Mouse (Mus musculus) liver, embryonic 12.5 days (tissue): ENCODE data around the gene Csrnp1. TPM values are rescaled to one million over a fixed set of nuclear protein-coding genes. Genes with fewer than 3 reads are reported as not detected.
A peak's percentile ranks its signal among the peaks of the same experiment; 100 is the strongest.
"Not testable (repeated sequence)": the region's sequence is repeated elsewhere in the genome, so short reads cannot be mapped to it uniquely, and the experiment has no call there.

ENCODE experiments used
- ATAC-seq: fragments of 200-750 bp; cut with Nextera tagmentation; 2 replicates; pipeline ENCODE4 v1.8.0; 2017; ENCODE audit warnings: moderate number of reproducible peaks, mild to moderate bottlenecking, moderate library complexity
- H3K27ac ChIP-seq: fragments of 300-500 bp; sonication (generic); 2 replicates; pipeline ENCODE4 v1.5.1; 2016; ENCODE audit warnings: mild to moderate bottlenecking
- H3K27me3 ChIP-seq: fragments of 300-500 bp; sonication (generic); replicated peaks from 2 replicates; pipeline ENCODE4 v1.6.1; 2016; ENCODE audit warnings: mild to moderate bottlenecking, moderate library complexity
- H3K36me3 ChIP-seq: fragments of 300-500 bp; sonication (generic); 2 replicates; pipeline ENCODE4 v1.6.1; 2016; ENCODE audit warnings: mild to moderate bottlenecking, moderate library complexity
- H3K4me1 ChIP-seq: fragments of 300-500 bp; sonication (generic); 2 replicates; pipeline ENCODE4 v1.6.1; 2016
- H3K4me2 ChIP-seq: fragments of 300-500 bp; sonication (generic); 2 replicates; pipeline ENCODE4 v1.6.1; 2016; ENCODE audit warnings: mild to moderate bottlenecking, moderate library complexity
- H3K4me3 ChIP-seq: fragments of 300-500 bp; sonication (generic); 2 replicates; pipeline ENCODE4 v1.5.1; 2016; ENCODE audit warnings: mild to moderate bottlenecking, moderate library complexity
- H3K9ac ChIP-seq: fragments of 300-500 bp; sonication (generic); 2 replicates; pipeline ENCODE4 v1.6.1; 2016; ENCODE audit warnings: mild to moderate bottlenecking, moderate library complexity
- H3K9me3 ChIP-seq: fragments of 300-500 bp; sonication (generic); replicated peaks from 2 replicates; pipeline ENCODE4 v1.6.1; 2016; ENCODE audit warnings: mild to moderate bottlenecking, moderate library complexity
- WGBS: fragments of 180-500 bp; shearing (Covaris S2); methylation state at CpG from one replicate; pipeline ENCODE4 v1.1.7; 2016; ENCODE audit not compliant: insufficient replicate concordance; 5-methylcytosine and 5-hydroxymethylcytosine counted together
- polyA plus RNA-seq: library from polyadenylated mRNA; unstranded; fragments of >200 nt; fragmentation: Nextera tagmentation; extraction: Ambion mirVana; gene quantifications from 2 replicates; pipeline ENCODE4 v1.2.1, GENCODE M21; 2016

Gene Csrnp1
- polyA plus RNA-seq, 1 experiment from 2014 or later, result 1.5 TPM

DNA sequence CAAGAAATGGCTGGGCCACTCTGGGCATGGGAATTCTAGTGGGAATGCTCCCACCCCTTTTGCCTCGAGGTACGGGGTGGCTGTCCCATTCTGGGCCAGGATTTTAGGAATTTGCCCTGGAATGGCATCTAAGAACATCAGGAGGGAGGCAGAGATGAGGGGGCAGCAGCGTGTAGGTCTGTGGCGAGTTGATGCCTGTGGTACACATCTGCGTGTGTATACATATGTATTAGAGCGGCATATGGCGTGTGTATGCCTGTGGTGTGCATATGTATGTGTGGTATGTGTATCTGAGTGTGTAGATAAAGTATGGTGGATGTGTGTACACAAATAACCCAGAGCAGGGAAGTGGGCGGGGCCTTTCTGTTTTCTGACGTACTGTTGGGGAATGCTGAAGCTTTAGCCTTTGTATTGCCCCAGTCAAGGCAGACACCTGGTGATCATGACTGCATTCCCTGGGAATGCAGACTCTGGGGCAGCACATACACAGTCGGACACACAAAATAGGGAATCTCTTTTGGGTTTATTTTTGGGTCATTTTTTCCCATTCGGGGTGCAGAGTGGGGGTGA lies 28.9 kb upstream of the Csrnp1 start:
- no peaks in the 10 kb centered on the region for H3K36me3 ChIP-seq

DNA sequence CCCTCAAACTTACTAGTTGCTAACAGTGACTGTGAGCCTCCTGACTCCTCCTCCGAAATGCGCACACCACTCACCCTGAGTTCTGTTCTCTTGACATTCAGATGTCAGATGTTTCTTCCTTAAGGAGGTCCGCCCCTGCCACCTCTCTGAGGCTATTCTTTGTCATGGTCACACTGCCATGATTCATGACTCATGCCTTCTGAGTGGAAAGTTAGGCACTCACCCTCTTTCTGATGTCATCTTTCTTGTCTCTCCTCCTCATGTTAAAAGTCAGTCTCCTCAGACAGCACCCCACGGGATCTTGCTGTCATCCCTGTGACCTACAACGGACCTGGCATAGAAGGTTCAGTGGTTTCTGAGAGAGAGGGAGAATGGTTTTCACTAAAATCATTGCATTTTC lies 28.3 kb upstream of the Csrnp1 start:
- Histone ChIP-seq H3K27me3 (peaks cover 20% of the 10 kb centered on the region), H3K4me1 (peaks cover 18% of the 10 kb centered on the region), H3K4me3 (no peak overlapping the region), H3K27ac (no peak overlapping the region), H3K36me3 (no peaks in the 10 kb centered on the region), H3K9ac (no peak overlapping the region), H3K4me2 (no peak overlapping the region), H3K9me3 (peaks cover 4% of the 10 kb centered on the region; the same call in 1 of the 2 replicates)
- 75% methylated on average over 5 of the region's 5 CpGs for WGBS
- ATAC-seq, result no peak

More for the DNA sequence above, 28.9 kb upstream of the Csrnp1 start:
- Histone ChIP-seq H3K4me2 (no peak overlapping the region), H3K9ac (no peak overlapping the region), H3K27ac (no peak overlapping the region), H3K9me3 (no peaks in the 10 kb centered on the region), H3K4me3 (no peak overlapping the region), H3K4me1 (peaks cover 18% of the 10 kb centered on the region), H3K27me3 (peaks cover 20% of the 10 kb centered on the region)
- WGBS, result 65% methylated on average over 11 of the region's 11 CpGs
- ATAC-seq, result no peak

DNA sequence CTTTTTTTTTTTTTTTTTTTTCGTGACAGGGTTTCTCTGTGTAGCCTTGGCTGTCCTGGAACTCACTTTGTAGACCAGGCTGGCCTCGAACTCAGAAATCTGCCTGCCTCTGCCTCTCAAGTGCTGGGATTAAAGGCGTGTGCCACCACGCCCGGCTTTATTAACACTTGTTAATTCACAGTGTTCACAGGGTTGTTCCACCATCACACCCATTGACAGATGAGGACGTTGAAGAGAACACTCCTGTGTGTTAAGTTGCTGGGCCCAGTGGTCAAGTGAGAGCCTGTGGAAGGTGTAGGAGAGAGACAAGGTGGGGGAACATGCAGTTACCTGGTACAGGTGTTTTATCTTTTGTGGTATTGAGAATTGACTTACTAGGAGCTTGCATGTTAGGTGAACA lies 27.7 kb upstream of the Csrnp1 start:
- 67% methylated on average over 6 of the region's 6 CpGs for WGBS
- H3K27ac ChIP-seq, ATAC-seq, H3K4me2 ChIP-seq, H3K36me3 ChIP-seq, H3K9me3 ChIP-seq, H3K4me3 ChIP-seq, H3K9ac ChIP-seq: not testable (repeated sequence)
- Histone ChIP-seq H3K4me1 (peaks cover 18% of the 10 kb centered on the region), H3K27me3 (peaks cover 20% of the 10 kb centered on the region)

DNA sequence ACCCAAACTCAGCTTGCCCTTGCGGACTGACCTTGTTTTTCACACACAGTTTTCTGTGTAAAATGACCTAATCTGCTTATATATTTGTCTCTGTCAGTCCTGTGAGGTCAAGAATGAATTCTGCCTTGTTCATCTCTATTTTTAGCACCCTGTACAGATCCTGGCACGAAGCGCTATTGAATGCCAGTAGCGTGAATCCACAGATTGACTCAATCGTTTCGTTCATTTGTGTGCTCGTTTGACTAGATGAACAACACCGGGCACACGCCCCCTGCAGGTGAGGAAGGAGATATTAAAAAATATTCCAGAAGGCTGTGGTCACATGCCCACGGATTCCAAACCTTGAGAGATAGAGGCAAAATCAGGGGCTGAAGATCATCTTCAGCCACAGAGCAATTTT lies 27.1 kb upstream of the Csrnp1 start:
- Histone ChIP-seq H3K4me2 (peak overlapping the region; percentile 82), H3K4me3 (peak overlapping the region; percentile 47), H3K9ac (no peak overlapping the region), H3K27ac (peak overlapping the region; percentile 27; the same call in 1 of the 2 replicates), H3K36me3 (no peaks in the 10 kb centered on the region), H3K27me3 (peaks cover 20% of the 10 kb centered on the region), H3K9me3 (peaks cover 7% of the 10 kb centered on the region; the same call in 1 of the 2 replicates), H3K4me1 (peaks cover 18% of the 10 kb centered on the region)
- under 1% methylated on average over 10 of the region's 10 CpGs for WGBS
- ATAC-seq, result 0 out of 2 replicates have a peak, but pooled peaks have one; percentile 36

DNA sequence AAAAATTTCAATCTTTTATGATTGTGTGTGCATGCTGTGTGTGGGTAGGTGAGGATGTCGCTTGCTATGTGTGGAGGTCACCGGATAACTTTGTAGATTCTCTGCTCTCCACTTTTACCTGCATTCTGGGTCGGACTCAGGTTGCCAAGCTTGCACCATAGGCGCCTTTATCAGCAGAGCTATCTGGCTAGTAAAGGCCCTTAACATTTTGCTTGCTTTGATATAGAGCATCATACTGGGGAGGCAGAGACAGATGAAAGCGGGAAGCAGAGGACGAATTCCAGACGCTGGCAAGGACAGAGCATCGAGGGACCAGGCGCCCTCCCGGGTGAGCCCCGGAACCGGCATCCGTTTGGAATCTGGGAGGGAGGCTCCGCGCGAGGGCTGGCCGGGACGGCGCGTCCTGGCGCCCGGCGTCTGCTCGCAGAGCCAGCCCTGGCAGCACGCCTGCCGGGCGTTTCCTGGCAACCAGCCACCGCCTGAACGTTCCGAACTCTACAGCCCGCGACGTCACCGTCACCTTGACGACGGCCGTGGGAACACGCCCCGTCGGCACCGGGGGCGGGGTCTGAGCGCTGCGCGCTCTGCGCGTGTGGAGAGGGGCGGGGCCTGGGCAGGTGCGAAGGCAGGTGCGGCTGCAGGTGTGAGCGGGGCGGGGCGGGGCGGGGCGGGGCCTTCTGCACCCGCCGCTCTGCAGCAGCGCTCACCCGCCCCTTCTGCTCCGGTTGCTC lies 26.5 kb upstream of the Csrnp1 start:
- ATAC-seq, result peak; percentile 91
- Histone ChIP-seq H3K9ac (peak overlapping the region; percentile 45), H3K4me2 (peak overlapping the region; percentile 82), H3K36me3 (no peaks in the 10 kb centered on the region), H3K9me3 (peaks cover 7% of the 10 kb centered on the region; the same call in 1 of the 2 replicates), H3K4me1 (peaks cover 18% of the 10 kb centered on the region), H3K27ac (peak overlapping the region; percentile 27; the same call in 1 of the 2 replicates), H3K4me3 (peak overlapping the region; percentile 47), H3K27me3 (peaks cover 20% of the 10 kb centered on the region)
- 3% methylated on average over 50 of the region's 60 CpGs for WGBS

DNA sequence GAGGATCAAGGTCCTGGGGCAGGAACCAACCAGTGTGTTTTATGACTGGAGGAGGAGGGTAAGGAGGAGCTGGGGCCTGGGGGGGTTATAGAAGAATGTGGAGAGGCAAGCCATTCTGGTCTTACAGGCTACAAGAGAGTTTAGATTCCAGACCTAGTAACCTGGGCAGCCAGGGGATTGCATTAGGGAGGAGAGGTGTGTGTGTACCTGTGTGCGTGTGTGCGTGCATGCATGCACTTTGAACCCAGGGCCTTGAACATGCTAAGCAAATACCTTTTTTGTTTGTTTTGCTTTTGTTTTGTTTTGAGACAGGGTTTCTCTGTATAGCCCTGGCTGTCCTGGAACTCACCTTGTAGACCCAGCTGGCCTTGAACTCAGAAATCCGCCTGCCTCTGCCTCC lies 25.4 kb upstream of the Csrnp1 start:
- H3K9ac ChIP-seq, result no peak overlapping the region
- no peak overlapping the region for H3K4me2 ChIP-seq
- WGBS, result 76% methylated on average over 3 of the region's 3 CpGs
- H3K4me3 ChIP-seq, result no peak overlapping the region
- H3K27me3 ChIP-seq, result peaks cover 20% of the 10 kb centered on the region
- peaks cover 18% of the 10 kb centered on the region for H3K4me1 ChIP-seq
- ATAC-seq, result no peak
- H3K27ac ChIP-seq, result no peak overlapping the region
- H3K36me3 ChIP-seq, result no peaks in the 10 kb centered on the region
- H3K9me3 ChIP-seq, result peaks cover 7% of the 10 kb centered on the region; the same call in 1 of the 2 replicates

DNA sequence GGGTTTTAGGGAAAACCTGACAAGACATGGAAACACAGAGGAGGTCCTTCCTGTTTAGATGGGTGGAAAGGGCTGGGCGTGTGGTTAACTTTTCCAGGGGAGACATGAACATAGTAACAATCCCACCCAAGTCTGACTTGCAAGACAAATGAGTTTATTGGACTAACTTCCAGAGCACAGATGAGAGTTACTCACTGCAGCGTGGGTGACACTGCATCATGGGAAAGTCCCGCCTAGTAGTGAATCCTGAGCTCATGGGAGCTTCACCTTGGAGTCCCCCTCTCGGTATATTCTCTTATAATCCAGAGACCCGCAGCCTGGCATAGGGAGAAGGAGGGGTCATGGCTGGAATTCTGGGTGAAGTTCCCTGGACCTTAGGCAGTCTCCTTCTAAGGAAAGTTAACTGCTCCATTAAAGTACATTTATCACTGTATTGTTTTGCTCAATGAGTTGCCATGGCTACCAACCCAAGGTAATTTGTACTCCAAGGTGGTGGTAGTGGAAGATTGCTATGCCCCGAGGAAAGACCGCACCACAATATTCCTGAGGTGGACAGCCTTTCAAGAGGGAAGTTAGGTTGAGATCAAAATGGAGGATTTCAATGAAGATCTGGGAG lies 24.9 kb upstream of the Csrnp1 start:
- Histone ChIP-seq H3K4me2 (no peak overlapping the region), H3K9ac (no peak overlapping the region), H3K27me3 (peaks cover 20% of the 10 kb centered on the region), H3K9me3 (peaks cover 7% of the 10 kb centered on the region; the same call in 1 of the 2 replicates), H3K4me1 (peaks cover 18% of the 10 kb centered on the region), H3K27ac (no peak overlapping the region), H3K36me3 (no peaks in the 10 kb centered on the region), H3K4me3 (no peak overlapping the region)
- ATAC-seq, result no peak
- WGBS, result 67% methylated on average over 7 of the region's 7 CpGs

DNA sequence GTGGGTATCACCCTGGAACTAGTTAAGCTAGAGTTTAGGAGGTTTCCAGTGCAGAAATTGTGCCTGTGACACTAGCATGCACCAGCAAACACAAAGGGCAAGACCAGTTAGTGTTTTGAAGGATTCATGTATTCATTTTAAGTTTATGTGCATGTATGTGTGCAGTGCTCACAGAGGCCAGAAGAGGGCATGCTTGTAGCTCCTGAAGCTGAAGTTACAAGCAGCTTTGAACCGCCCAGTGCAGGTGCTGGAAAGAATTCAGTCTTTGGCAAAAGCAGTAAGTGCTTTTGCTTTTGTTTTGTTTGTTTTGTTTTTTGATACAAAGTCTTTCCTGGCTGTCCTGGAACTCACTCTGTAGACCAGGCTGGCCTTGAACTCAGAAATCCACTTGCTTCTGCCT lies 23.4 kb upstream of the Csrnp1 start:
- no peak overlapping the region for H3K9ac ChIP-seq
- 74% methylated on average over 1 of the region's 1 CpGs for WGBS
- H3K4me2 ChIP-seq, result no peak overlapping the region
- H3K27me3 ChIP-seq, result peaks cover 18% of the 10 kb centered on the region
- H3K36me3 ChIP-seq, result no peaks in the 10 kb centered on the region
- peaks cover 7% of the 10 kb centered on the region; the same call in 1 of the 2 replicates for H3K9me3 ChIP-seq
- no peak overlapping the region for H3K4me3 ChIP-seq
- H3K4me1 ChIP-seq, result peaks cover 21% of the 10 kb centered on the region
- ATAC-seq, result no peak
- no peak overlapping the region for H3K27ac ChIP-seq

DNA sequence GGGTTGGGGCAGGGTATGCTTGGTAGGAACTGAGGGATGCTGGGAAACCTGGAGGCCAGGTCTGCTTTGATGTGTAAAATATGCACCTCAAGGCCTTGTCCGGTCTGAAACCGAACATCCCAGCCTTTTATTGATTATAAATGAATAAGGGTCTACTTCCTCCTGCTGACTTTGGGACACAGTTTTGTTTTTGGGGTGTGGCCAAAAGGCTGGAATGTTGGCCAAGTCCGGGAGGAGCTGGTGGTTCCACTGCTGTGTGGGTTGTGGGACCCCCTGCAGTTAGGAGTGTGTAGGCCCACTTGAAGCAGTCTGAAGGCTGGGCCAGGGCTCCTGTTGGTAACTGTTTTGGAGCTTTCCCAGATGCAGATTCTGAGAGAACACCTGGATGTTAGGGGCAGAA lies 21.5 kb upstream of the Csrnp1 start:
- Histone ChIP-seq H3K4me3 (no peak overlapping the region), H3K4me1 (peaks cover 29% of the 10 kb centered on the region), H3K9ac (no peak overlapping the region), H3K36me3 (no peaks in the 10 kb centered on the region), H3K27ac (no peak overlapping the region), H3K9me3 (peaks cover 7% of the 10 kb centered on the region; the same call in 1 of the 2 replicates), H3K4me2 (no peak overlapping the region), H3K27me3 (peaks cover 13% of the 10 kb centered on the region)
- ATAC-seq, result no peak
- WGBS, result 68% methylated on average over 3 of the region's 3 CpGs

DNA sequence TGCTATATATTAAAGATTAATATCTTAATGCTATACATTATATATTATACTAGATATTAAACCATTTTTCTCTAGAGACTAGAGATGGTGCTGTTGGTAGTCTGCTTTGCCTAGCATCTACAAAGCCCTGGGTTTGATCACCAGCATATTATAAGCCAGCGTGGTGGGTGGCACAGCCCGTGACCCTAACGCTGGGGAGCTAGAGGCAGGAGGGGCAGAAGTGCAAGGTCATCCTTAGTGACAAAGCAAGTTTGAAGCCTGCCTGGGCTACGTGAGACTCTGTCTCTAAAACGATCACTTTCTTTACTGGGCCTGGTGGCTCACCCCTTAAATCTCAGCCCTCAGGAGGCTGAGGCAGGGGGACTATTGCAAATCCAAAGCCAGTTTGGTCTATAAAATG lies 18.4 kb upstream of the Csrnp1 start:
- Histone ChIP-seq H3K9me3 (peaks cover 4% of the 10 kb centered on the region; the same call in 1 of the 2 replicates), H3K27me3 (no peaks in the 10 kb centered on the region; the same call in 1 of the 2 replicates), H3K36me3 (no peaks in the 10 kb centered on the region), H3K27ac (peak overlapping the region; percentile 71), H3K4me1 (peaks cover 29% of the 10 kb centered on the region), H3K4me2 (peak overlapping the region; percentile 76), H3K4me3 (no peak overlapping the region), H3K9ac (peak overlapping the region; percentile 62; the same call in 1 of the 2 replicates)
- WGBS, result 31% methylated on average over 5 of the region's 5 CpGs
- ATAC-seq, result peak; percentile 58

DNA sequence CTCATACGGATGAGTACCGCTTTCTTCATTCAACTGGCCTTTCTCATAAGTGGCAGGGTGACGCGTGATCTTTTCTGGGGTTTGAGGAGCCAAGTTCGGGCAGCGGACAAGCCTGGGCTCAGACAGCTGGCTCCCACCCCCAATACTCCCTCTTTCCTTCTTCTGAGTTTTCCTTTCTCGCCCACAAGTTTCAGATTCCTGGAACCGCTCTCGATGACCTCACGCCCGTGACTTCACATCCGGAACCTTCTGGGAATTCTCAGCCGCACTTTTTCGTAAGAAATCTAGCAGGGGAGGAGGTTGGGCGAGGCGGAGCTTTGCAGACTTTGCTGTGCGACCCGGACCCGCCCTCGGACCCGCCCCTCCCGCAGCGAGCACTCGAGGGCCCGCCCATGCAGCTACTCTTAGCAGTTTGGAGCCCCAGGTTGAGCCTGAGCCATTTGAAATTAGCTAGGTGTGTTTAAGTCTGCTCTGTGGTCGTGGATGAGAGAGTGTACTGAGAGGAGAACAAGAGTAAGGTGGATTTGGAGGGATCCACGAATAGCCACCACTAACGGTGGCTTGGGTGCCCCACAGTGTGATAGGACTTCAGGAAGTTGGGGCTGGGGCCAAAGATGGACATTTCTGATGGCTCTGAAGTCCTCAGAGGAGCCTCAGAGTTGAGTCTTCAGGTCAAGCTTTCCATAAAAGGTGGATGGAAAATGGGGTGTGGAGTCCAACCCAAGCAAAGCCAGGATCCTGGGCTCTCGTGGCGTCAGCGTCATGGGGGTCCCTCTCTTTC lies 17.7 kb upstream of the Csrnp1 start:
- 8% methylated on average over 31 of the region's 31 CpGs for WGBS
- no peaks in the 10 kb centered on the region; the same call in 1 of the 2 replicates for H3K27me3 ChIP-seq
- peak overlapping the region; percentile 55 for H3K4me3 ChIP-seq

More for the DNA sequence above, 17.7 kb upstream of the Csrnp1 start:
- peak overlapping the region; percentile 62 for H3K9ac ChIP-seq
- peaks cover 29% of the 10 kb centered on the region for H3K4me1 ChIP-seq
- ATAC-seq, result peak; percentile 97
- peak overlapping the region; percentile 71 for H3K27ac ChIP-seq
- no peaks in the 10 kb centered on the region for H3K9me3 ChIP-seq
- H3K36me3 ChIP-seq, result no peaks in the 10 kb centered on the region
- H3K4me2 ChIP-seq, result peak overlapping the region; percentile 76
